In the genomic region with DNA sequence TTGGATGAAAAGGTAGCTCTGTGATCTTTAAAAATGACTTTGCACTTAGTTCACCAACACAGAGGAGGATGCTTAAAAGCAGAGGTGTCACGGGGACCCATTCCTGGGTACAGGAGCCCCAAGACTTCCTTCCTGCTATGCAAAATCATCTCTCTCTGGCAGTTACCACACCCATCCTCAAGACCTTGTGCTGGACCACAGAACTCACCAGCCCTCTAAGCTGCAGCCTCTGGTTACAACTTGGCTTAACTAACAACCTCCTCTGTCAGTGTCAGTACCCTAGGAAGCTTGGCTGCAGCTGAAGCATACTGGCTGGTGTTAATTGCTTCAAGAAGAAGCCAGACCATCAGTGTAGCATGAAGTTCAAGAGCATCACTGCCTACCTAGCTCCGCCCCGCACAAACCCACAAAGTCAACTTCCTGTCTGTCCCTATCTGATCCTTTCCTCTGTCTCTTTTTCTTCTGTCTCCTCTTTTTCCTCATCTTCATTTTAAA, we compare ENCODE assay signal across 12 mouse cellular contexts. TPM values are rescaled to one million over a fixed set of nuclear protein-coding genes. Genes with fewer than 3 reads are reported as not detected.
DNase-seq lines count a peak whose midpoint lies in the region; ATAC-seq and TF ChIP-seq lines count a peak whose summit lies in the region.
"Had no signal": no experiment of that assay in that cellular context is flagged by ENCODE, and none has a peak within 500 bp of the region (broad histone marks: within the 10 kb centered on the region; RNA-seq: fewer than 3 reads in every experiment).

No protein-coding gene starts in this region.

- WGBS in neural tube, embryonic 15.5 days: 97% methylated on average over 3 of the region's 3 CpGs

- dilution Hi-C loops in CH12.LX (cut with MboI; ENCODE audit: extremely low pct_ligation_motif_present, extremely low pct_unique_long_range_greater_than_20kb, low sequenced_read_pairs): no loop called here

- no peaks in the 10 kb centered on the region for H3K27me3 ChIP-seq in CH12.LX (replicated peaks)
- no peaks in the 10 kb centered on the region for H3K27me3 ChIP-seq in neural tube, embryonic 15.5 days (replicated peaks)
- H3K27me3 ChIP-seq: lung, embryonic 15.5 days; neural tube, embryonic 12.5 days had no signal

- peak overlapping the region; percentile 98 for H3K27ac ChIP-seq in CH12.LX (ENCODE audit: insufficient read depth, low read depth)
- H3K27ac ChIP-seq in neural tube, embryonic 15.5 days (replicated peaks): no peak overlapping the region
- H3K27ac ChIP-seq: hindbrain, embryonic 14.5 days; lung, embryonic 15.5 days; neural tube, embryonic 12.5 days had no signal

- TF ChIP-seq RAD21 in CH12.LX (IDR thresholded peaks at IDR 0.05; ENCODE audit: low read depth, low read length): no peak; the same call in 1 of the 2 replicates

- peak overlapping the region; percentile 51 for H3K9ac ChIP-seq in CH12.LX (ENCODE audit: insufficient read depth, low read depth)
- H3K9ac ChIP-seq in neural tube, embryonic 15.5 days (replicated peaks): no peak overlapping the region
- H3K9ac ChIP-seq: hindbrain, embryonic 14.5 days; lung, embryonic 15.5 days; neural tube, embryonic 12.5 days had no signal

- peak; percentile 73 for TF ChIP-seq POLR2A in CH12.LX (IDR thresholded peaks at IDR 0.05; ENCODE audit: low read depth, low read length)

- H3K4me1 ChIP-seq in CH12.LX (ENCODE audit: control insufficient read depth in 1 of 2, insufficient read depth in 2 of 2): peaks cover 26 to 83% of the 10 kb centered on the region in 2 experiments
- peaks cover 14% of the 10 kb centered on the region for H3K4me1 ChIP-seq in neural tube, embryonic 15.5 days

- no peaks in the 10 kb centered on the region for H3K9me3 ChIP-seq in CH12.LX (replicated peaks; ENCODE audit: low read length)
- H3K9me3 ChIP-seq in neural tube, embryonic 15.5 days (replicated peaks): no peaks in the 10 kb centered on the region
- H3K9me3 ChIP-seq: lung, embryonic 15.5 days; neural tube, embryonic 12.5 days had no signal

- TF ChIP-seq CTCF in CH12.LX (conservative IDR thresholded peaks at IDR 0.05 in 1 of 2, IDR thresholded peaks at IDR 0.05 in 1 of 2; ENCODE audit: low read depth in 2 of 2, low read length in 2 of 2): no peak

- H3K4me2 ChIP-seq in CH12.LX (ENCODE audit: insufficient read depth, low read depth, poor library complexity, severe bottlenecking): peak overlapping the region; percentile 24
- no peak overlapping the region for H3K4me2 ChIP-seq in neural tube, embryonic 15.5 days
- H3K4me2 ChIP-seq: hindbrain, embryonic 14.5 days; lung, embryonic 15.5 days; neural tube, embryonic 12.5 days had no signal

- TF ChIP-seq EP300 in CH12.LX (IDR thresholded peaks at IDR 0.05; ENCODE audit: low read length): peak; percentile 83

- in situ Hi-C loops in CH12.LX (cut with MboI; ENCODE audit: low pct_ligation_motif_present, low pct_unique_long_range_greater_than_20kb, low sequenced_read_pairs): no loop called here

- peak; percentile 12 for DNase-seq in embryo, embryonic 10 days (ENCODE audit: low spot score)
- no peak for DNase-seq in embryo, embryonic 11 days
- DNase-seq in CH12.LX (ENCODE audit: extremely low read depth): peak; percentile 87
- peak; percentile 38 for DNase-seq in spleen, adult 12 weeks (ENCODE audit: low spot score)
- no peak for DNase-seq in right cerebral cortex, adult 18-20 months
- DNase-seq in adrenal gland, postnatal 25 days: no peak
- DNase-seq: gastrocnemius, postnatal 10 days had no signal

- peaks cover 21% of the 10 kb centered on the region for H3K79me2 ChIP-seq in CH12.LX (replicated peaks; ENCODE audit: control insufficient read depth, extremely low read depth, insufficient read depth, poor library complexity, severe bottlenecking)

- H3K4me3 ChIP-seq in CH12.LX (replicated peaks in 1 of 3; ENCODE audit: low read depth in 2 of 3, low read length in 2 of 3, poor library complexity in 1 of 3): no peak overlapping the region
- no peak overlapping the region for H3K4me3 ChIP-seq in neural tube, embryonic 15.5 days (replicated peaks)
- H3K4me3 ChIP-seq: lung, embryonic 15.5 days; neural tube, embryonic 12.5 days had no signal

- peak; percentile 10 to 36; a peak in 2 of 4 replicates for ATAC-seq in hematopoietic stem cell, adult 5-6 weeks (replicated peaks in 1 of 2; ENCODE audit: insufficient read depth in 1 of 2, low FRiP score in 2 of 2, low TSS enrichment in 1 of 2, low read depth in 1 of 2, poor library complexity in 2 of 2, severe bottlenecking in 2 of 2)
- ATAC-seq in neural tube, embryonic 15.5 days (ENCODE audit: low FRiP score): no peak

- no peaks in the 10 kb centered on the region for H3K36me3 ChIP-seq in CH12.LX (replicated peaks in 1 of 2; ENCODE audit: control insufficient read depth in 1 of 2, insufficient read depth in 1 of 2, low read length in 1 of 2)
- H3K36me3 ChIP-seq in neural tube, embryonic 15.5 days: no peaks in the 10 kb centered on the region
- H3K36me3 ChIP-seq: lung, embryonic 15.5 days; neural tube, embryonic 12.5 days had no signal

TF ChIP-seq in CH12.LX, 34 proteins besides CTCF, POLR2A, EP300 and RAD21:
- no peak for TF ChIP-seq ZC3H11A (IDR thresholded peaks at IDR 0.05; ENCODE audit: low read depth, low read length)
- peak; percentile 43; the same call in 1 of the 2 replicates for TF ChIP-seq JUND (conservative IDR thresholded peaks at IDR 0.05; ENCODE audit: low read depth, low read length)
- TF ChIP-seq MYC (IDR thresholded peaks at IDR 0.05; ENCODE audit: low read depth, low read length): peak; percentile 87; the same call in 1 of the 2 replicates
- TF ChIP-seq NELFE (IDR thresholded peaks at IDR 0.05; ENCODE audit: low read depth, low read length): peak; percentile 60; the same call in 1 of the 2 replicates
- no peak for TF ChIP-seq MAFK (IDR thresholded peaks at IDR 0.05; ENCODE audit: insufficient replicate concordance, low read length)
- TF ChIP-seq UBTF (IDR thresholded peaks at IDR 0.05; ENCODE audit: low read depth, low read length): no peak
- TF ChIP-seq SIN3A (IDR thresholded peaks at IDR 0.05; ENCODE audit: low read length): no peak
- TF ChIP-seq CHD2 (IDR thresholded peaks at IDR 0.05; ENCODE audit: low read length): 0 out of 2 replicates have a peak, but pooled peaks have one; percentile 21
- no peak for TF ChIP-seq ZKSCAN1 (IDR thresholded peaks at IDR 0.05; ENCODE audit: borderline replicate concordance, low read depth, low read length)
- peak; percentile 87 for TF ChIP-seq TCF12 (IDR thresholded peaks at IDR 0.05; ENCODE audit: low read depth, low read length)
- TF ChIP-seq HCFC1 (IDR thresholded peaks at IDR 0.05; ENCODE audit: low read depth, low read length): peak; percentile 57
- TF ChIP-seq USF2 (conservative IDR thresholded peaks at IDR 0.05; ENCODE audit: low read depth, low read length): peak; percentile 18; the same call in 1 of the 2 replicates
- peak; percentile 89 for TF ChIP-seq TBP (conservative IDR thresholded peaks at IDR 0.05; ENCODE audit: low read depth, low read length)
- no peak for TF ChIP-seq JUN (IDR thresholded peaks at IDR 0.05; ENCODE audit: insufficient read depth, low read depth, low read length)
- peak; percentile 81 for TF ChIP-seq BHLHE40 (IDR thresholded peaks at IDR 0.05; ENCODE audit: low read depth, low read length)
- TF ChIP-seq ZMIZ1 (IDR thresholded peaks at IDR 0.05; ENCODE audit: low read depth, low read length): no peak
- no peak for TF ChIP-seq E2F4 (IDR thresholded peaks at IDR 0.05; ENCODE audit: insufficient replicate concordance, low read depth, low read length)
- no peak for TF ChIP-seq RCOR1 (conservative IDR thresholded peaks at IDR 0.05; ENCODE audit: low read depth, low read length)
- TF ChIP-seq PAX5 (IDR thresholded peaks at IDR 0.05; ENCODE audit: low read length): no peak
- 0 out of 2 replicates have a peak, but pooled peaks have one; percentile 25 for TF ChIP-seq MXI1 (IDR thresholded peaks at IDR 0.05; ENCODE audit: low read depth, low read length)
- TF ChIP-seq ZNF384 (IDR thresholded peaks at IDR 0.05; ENCODE audit: low read depth, low read length): no peak
- TF ChIP-seq NRF1 (IDR thresholded peaks at IDR 0.05; ENCODE audit: low read depth, low read length): no peak
- 0 out of 2 replicates have a peak, but pooled peaks have one; percentile 38 for TF ChIP-seq MAZ (IDR thresholded peaks at IDR 0.05; ENCODE audit: low read depth, low read length)
- TF ChIP-seq POLR2AphosphoS2 (IDR thresholded peaks at IDR 0.05; ENCODE audit: low read depth, low read length): no peak
- TF ChIP-seq KAT2A (IDR thresholded peaks at IDR 0.05; ENCODE audit: insufficient replicate concordance, low read length): no peak
- peak; percentile 50; the same call in 1 of the 2 replicates for TF ChIP-seq ELF1 (IDR thresholded peaks at IDR 0.05; ENCODE audit: low read depth, low read length)
- peak; percentile 59; the same call in 1 of the 2 replicates for TF ChIP-seq MAX (IDR thresholded peaks at IDR 0.05; ENCODE audit: low read length)
- no peak for TF ChIP-seq GABPA (IDR thresholded peaks at IDR 0.05; ENCODE audit: insufficient replicate concordance, low read depth, low read length)
- no peak for TF ChIP-seq CHD1 (IDR thresholded peaks at IDR 0.05; ENCODE audit: low read depth, low read length)
- TF ChIP-seq IRF4 (IDR thresholded peaks at IDR 0.05; ENCODE audit: low read depth, low read length): peak; percentile 51; the same call in 1 of the 2 replicates
- TF ChIP-seq ETS1 (conservative IDR thresholded peaks at IDR 0.05; ENCODE audit: low read depth, low read length): peak; percentile 62
- peak; percentile 74; the same call in 1 of the 2 replicates for TF ChIP-seq MEF2A (IDR thresholded peaks at IDR 0.05; ENCODE audit: borderline replicate concordance, low read depth, low read length)
- TF ChIP-seq SMC3 (IDR thresholded peaks at IDR 0.05; ENCODE audit: low read depth, low read length): no peak; the same call in 1 of the 2 replicates
- TF ChIP-seq USF1 (IDR thresholded peaks at IDR 0.05; ENCODE audit: low read depth, low read length): peak; percentile 15

RNA-seq across cellular contexts. Expression of a gene that starts 12.8 kb away (rescaled TPM):
- total RNA-seq in CH12.LX (2012; rRNA removed): 16.2 and 19.8 TPM in 2 replicates
- 12.2 and 12.7 TPM in 2 replicates for total RNA-seq in CH12.LX (2014; rRNA removed)
- polyA plus RNA-seq in CH12.LX (2012; ENCODE audit: insufficient read length, low read depth): 23.0 and 24.9 TPM in 2 replicates
- total RNA-seq in hematopoietic stem cell, adult 5-6 weeks (2017): 49.5 and 77.7 TPM in 2 replicates
- polyA plus RNA-seq in neural tube, embryonic 15.5 days (2015; fragmentation: Nextera tagmentation; extraction: Ambion mirVana): 21.4 and 23.1 TPM in 2 replicates
- total RNA-seq in adrenal gland, postnatal 25 days (2021): 13.1 and 20.4 TPM in 2 replicates

Comparison
In these comparisons a context has a peak if more than half of its experiments do, and no peak if none do; other contexts are left out.
1. DNase-seq: peak in embryo, embryonic 10 days (single experiment), CH12.LX (single experiment) and spleen, adult 12 weeks (single experiment); none in embryo, embryonic 11 days (single experiment), right cerebral cortex, adult 18-20 months (single experiment) and adrenal gland, postnatal 25 days (single experiment).